Mouse (Mus musculus) lung, adult 2 months (tissue): ENCODE results near the gene Gm37240.

Source experiments
- CTCF ChIP-seq: fragments of 200-500 bp; IDR thresholded peaks from 2 replicates; pipeline ENCODE4 v1.5.1; 2011; ENCODE audit warnings: mild to moderate bottlenecking, low read length, control low read depth; ENCODE audit not compliant: insufficient read depth
- POLR2A ChIP-seq: fragments of 200-500 bp; IDR thresholded peaks from 2 replicates; pipeline ENCODE4 v1.6.1; 2011; ENCODE audit warnings: low read depth, mild to moderate bottlenecking, control low read depth, low read length, borderline replicate concordance; ENCODE audit errors: extremely low read depth

- TF ChIP-seq CTCF (no peak), POLR2A (no peak)
Measured at GRCm38 (mm10) chr3:85176736-85177135, 710.6 kb downstream of the Gm37240 start.
